Mouse (Mus musculus) MEL (cell line): ENCODE measurements around the gene Tmem41a. TPM values are rescaled to one million over a fixed set of nuclear protein-coding genes. Genes with fewer than 3 reads are reported as not detected.
"Not testable (repeated sequence)": the region's sequence is repeated elsewhere in the genome, so short reads cannot be mapped to it uniquely, and the experiment has no call there.

Experiments
- DNase-seq: peaks from one replicate; pipeline ENCODE4 v3.0.0; 2011; ENCODE audit warnings: low read depth, low spot score
- H3K27ac ChIP-seq: 2 replicates; pipeline ENCODE4 v1.5.1; 2012; ENCODE audit warnings: low read depth, mild to moderate bottlenecking, control low read depth, low read length, moderate library complexity; ENCODE audit not compliant: control insufficient read depth
- H3K27me3 ChIP-seq, 2 experiments: fragments of 150-350 bp in 1 of 2; sonication (generic) in 1 of 2; 2 replicates each; pipeline ENCODE4 v1.6.1; 2012; ENCODE audit warnings: low read length in 2 of 2, mild to moderate bottlenecking in 2 of 2, improper control_type of control experiment in 1 of 2, moderate library complexity in 1 of 2; ENCODE audit not compliant: insufficient read depth in 2 of 2, control insufficient read depth in 1 of 2
- H3K36me3 ChIP-seq, 2 experiments: 2 replicates each; pipeline ENCODE4 v1.6.1; 2012 to 2014; ENCODE audit warnings: low read length in 2 of 2, improper control_type of control experiment in 1 of 2, inconsistent platforms in 1 of 2, mild to moderate bottlenecking in 1 of 2; ENCODE audit not compliant: insufficient read depth in 2 of 2, control insufficient read depth in 1 of 2
- H3K4me1 ChIP-seq, 2 experiments: fragments of 150-350 bp in 1 of 2; sonication (generic) in 1 of 2; 2 replicates each; pipeline ENCODE4 v1.6.1; 2012; ENCODE audit warnings: low read length in 2 of 2, improper control_type of control experiment in 1 of 2, mild to moderate bottlenecking in 1 of 2; ENCODE audit not compliant: insufficient read depth in 2 of 2, control insufficient read depth in 1 of 2
- H3K4me3 ChIP-seq, 2 experiments: fragments of 150-350 bp in 1 of 2; sonication (generic) in 1 of 2; 2 replicates each; pipeline ENCODE4 v1.5.1; 2012; ENCODE audit warnings: low read depth in 2 of 2, low read length in 2 of 2, mild to moderate bottlenecking in 2 of 2, moderate library complexity in 2 of 2, control low read depth in 1 of 2, improper control_type of control experiment in 1 of 2; ENCODE audit not compliant: control insufficient read depth in 1 of 2, insufficient read depth in 1 of 2
- H3K79me2 ChIP-seq: 2 replicates; pipeline ENCODE4 v1.6.1; 2012; ENCODE audit warnings: mild to moderate bottlenecking, low read length, moderate library complexity; ENCODE audit not compliant: control insufficient read depth, poor library complexity, insufficient read depth
- H3K9ac ChIP-seq: 2 replicates; pipeline ENCODE4 v1.6.1; 2012; ENCODE audit warnings: low read depth, mild to moderate bottlenecking, control low read depth, low read length, moderate library complexity; ENCODE audit not compliant: control insufficient read depth, poor library complexity, severe bottlenecking
- H3K9me3 ChIP-seq: fragments of 150-350 bp; sonication (generic); replicated peaks from 2 replicates; pipeline ENCODE4 v1.6.1; 2012; ENCODE audit warnings: mild to moderate bottlenecking, low read length, improper control_type of control experiment, moderate library complexity; ENCODE audit not compliant: insufficient read depth
- BHLHE40 ChIP-seq: IDR thresholded peaks from 2 replicates; pipeline ENCODE4 v1.6.1; 2012; ENCODE audit warnings: low read depth, mild to moderate bottlenecking, inconsistent platforms, low read length, improper control_type of control experiment, borderline replicate concordance
- CTCF ChIP-seq, 3 experiments: IDR thresholded peaks in 2 of 3; conservative IDR thresholded peaks in 1 of 3; 2 replicates each; pipeline ENCODE4 v1.5.1; 2011 to 2012; ENCODE audit warnings: low read length in 3 of 3, low read depth in 2 of 3, mild to moderate bottlenecking in 2 of 3, improper control_type of control experiment in 1 of 3, inconsistent platforms in 1 of 3, mixed read lengths in 1 of 3, moderate library complexity in 1 of 3; ENCODE audit not compliant: control insufficient read depth in 1 of 3, insufficient read depth in 1 of 3, poor library complexity in 1 of 3, severe bottlenecking in 1 of 3
- EP300 ChIP-seq, 2 experiments: IDR thresholded peaks; 2 replicates each; pipeline ENCODE4 v1.6.1; 2011; ENCODE audit warnings: improper control_type of control experiment in 2 of 2, low read length in 2 of 2, low read depth in 1 of 2, mild to moderate bottlenecking in 1 of 2
- MAX ChIP-seq: IDR thresholded peaks from 2 replicates; pipeline ENCODE4 v1.6.1; 2011; ENCODE audit warnings: low read length, improper control_type of control experiment
- MEF2A ChIP-seq: IDR thresholded peaks from 2 replicates; pipeline ENCODE4 v1.6.1; 2014; ENCODE audit warnings: low read depth, mild to moderate bottlenecking, inconsistent platforms, low read length, improper control_type of control experiment; ENCODE audit not compliant: poor library complexity, insufficient replicate concordance, severe bottlenecking; ENCODE audit errors: extremely low read depth
- MYC ChIP-seq: IDR thresholded peaks from 2 replicates; pipeline ENCODE4 v1.6.1; 2011; ENCODE audit warnings: low read depth, mild to moderate bottlenecking, low read length, improper control_type of control experiment, moderate library complexity
- RAD21 ChIP-seq: IDR thresholded peaks from 2 replicates; pipeline ENCODE4 v1.6.1; 2011; ENCODE audit warnings: mild to moderate bottlenecking, low read depth, low read length, improper control_type of control experiment
- RCOR1 ChIP-seq: IDR thresholded peaks from 2 replicates; pipeline ENCODE4 v1.6.1; 2012; ENCODE audit warnings: low read depth, mild to moderate bottlenecking, inconsistent platforms, low read length, improper control_type of control experiment
- TCF12 ChIP-seq: IDR thresholded peaks from 2 replicates; pipeline ENCODE4 v1.6.1; 2014; ENCODE audit warnings: low read depth, mild to moderate bottlenecking, inconsistent platforms, low read length, improper control_type of control experiment, moderate library complexity
- UBTF ChIP-seq: IDR thresholded peaks from 2 replicates; pipeline ENCODE4 v1.6.1; 2012; ENCODE audit warnings: low read depth, mild to moderate bottlenecking, inconsistent platforms, low read length, improper control_type of control experiment, moderate library complexity, borderline replicate concordance; ENCODE audit not compliant: insufficient read depth
- USF2 ChIP-seq, 2 experiments: IDR thresholded peaks; 2 replicates each; pipeline ENCODE4 v1.6.1; 2011 to 2012; ENCODE audit warnings: improper control_type of control experiment in 2 of 2, low read length in 2 of 2, borderline replicate concordance in 1 of 2, inconsistent platforms in 1 of 2, low read depth in 1 of 2, mild to moderate bottlenecking in 1 of 2; ENCODE audit not compliant: insufficient read depth in 1 of 2
- ZKSCAN1 ChIP-seq: IDR thresholded peaks from 2 replicates; pipeline ENCODE4 v1.6.1; 2012; ENCODE audit warnings: low read depth, mild to moderate bottlenecking, inconsistent platforms, low read length, improper control_type of control experiment, moderate library complexity
- ZMIZ1 ChIP-seq: IDR thresholded peaks from 2 replicates; pipeline ENCODE4 v1.6.1; 2012; ENCODE audit warnings: low read depth, mild to moderate bottlenecking, inconsistent platforms, low read length, improper control_type of control experiment, moderate library complexity
- polyA plus RNA-seq, 2 experiments: library from polyadenylated mRNA; stranded (reverse) in 1 of 2; unstranded in 1 of 2; fragments of >175 nt in 1 of 2; fragments of >200 nt in 1 of 2; gene quantifications; 2 replicates each; pipeline versions ENCODE4 v1.2.1 to v1.2.4; 2012; ENCODE audit warnings: low replicate concordance in 2 of 2, low read depth in 1 of 2; ENCODE audit not compliant: insufficient read length in 2 of 2, insufficient read depth in 1 of 2, missing spikeins in 1 of 2
- total RNA-seq: library from RNA; depleted of rRNA; stranded (reverse); fragments of 300-350 nt; gene quantifications from 2 replicates; pipeline ENCODE4 v1.2.3, GENCODE M21; 2012

The Tmem41a gene
- total and polyA plus RNA-seq, 3 experiments = 32.9 to 50.3 TPM; not detected in 1

GRCm38 (mm10) chr16:21990893-21991292 lies 43.5 kb upstream of the Tmem41a start:
- H3K9ac ChIP-seq, H3K27me3 ChIP-seq, H3K4me3 ChIP-seq, H3K79me2 ChIP-seq, DNase-seq, H3K36me3 ChIP-seq, H3K9me3 ChIP-seq, H3K27ac ChIP-seq, H3K4me1 ChIP-seq: not testable (repeated sequence)

DNA sequence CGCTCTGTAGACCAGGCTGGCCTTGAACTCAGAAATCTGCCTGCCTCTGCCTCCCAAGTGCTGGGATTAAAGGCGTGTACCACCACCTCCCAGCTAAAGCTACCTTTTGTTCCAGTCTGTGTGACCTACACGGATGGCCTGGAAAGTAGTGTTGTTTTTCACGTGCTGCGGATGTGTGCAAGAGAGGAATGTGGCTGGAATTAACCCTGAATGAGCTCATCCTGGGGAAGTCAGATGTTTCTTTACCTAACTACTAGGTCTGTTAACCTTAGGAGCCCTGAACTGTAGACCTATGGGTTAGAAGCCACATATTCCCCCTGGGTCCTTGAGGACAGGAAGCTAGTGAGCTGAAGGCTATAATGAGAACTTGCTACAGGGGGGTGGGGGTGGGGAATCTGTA lies 40.6 kb upstream of the Tmem41a start:
- H3K9me3 ChIP-seq = no peaks in the 10 kb centered on the region
- no peaks in the 10 kb centered on the region for H3K79me2 ChIP-seq
- H3K27ac ChIP-seq = no peak overlapping the region
- no peaks in the 10 kb centered on the region for H3K4me1 ChIP-seq
- TF ChIP-seq RAD21 = no peak
- no peak for DNase-seq
- H3K4me3 ChIP-seq = no peak overlapping the region
- no peak overlapping the region for H3K9ac ChIP-seq
- H3K27me3 ChIP-seq = peaks cover 0 to 2% of the 10 kb centered on the region in 2 experiments; a peak in 1 of 4 replicates
- no peaks in the 10 kb centered on the region for H3K36me3 ChIP-seq

DNA sequence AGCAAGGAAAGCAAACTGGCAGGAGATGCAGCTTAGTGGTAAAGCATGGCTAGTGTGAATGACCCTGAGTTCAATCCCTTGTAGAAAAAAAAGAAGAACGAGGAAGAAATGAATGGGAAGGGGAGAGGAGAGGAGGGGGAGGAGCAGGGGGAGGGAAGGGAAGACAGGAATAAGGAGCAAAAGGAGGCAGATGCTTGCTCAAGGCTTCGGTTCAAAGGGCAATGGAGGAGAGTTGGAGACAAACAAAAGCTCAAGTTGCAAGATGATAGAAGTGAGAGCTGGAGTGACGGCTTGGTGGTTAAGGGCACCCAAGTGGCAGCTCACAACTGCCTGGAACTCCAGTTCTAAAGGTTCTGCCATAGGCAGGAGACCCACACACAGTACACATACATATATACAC lies 38.8 kb upstream of the Tmem41a start:
- Histone ChIP-seq H3K4me3 (no peak overlapping the region), H3K4me1 (no peaks in the 10 kb centered on the region), H3K9me3 (no peaks in the 10 kb centered on the region), H3K27me3 (peaks cover 0 to 2% of the 10 kb centered on the region in 2 experiments; a peak in 1 of 4 replicates), H3K9ac (no peak overlapping the region), H3K36me3 (no peaks in the 10 kb centered on the region), H3K79me2 (no peaks in the 10 kb centered on the region), H3K27ac (no peak overlapping the region)
- DNase-seq = no peak
- TF ChIP-seq MEF2A = no peak
- no peak for TF ChIP-seq CTCF (IDR thresholded peaks at IDR 0.05 in 2 of 3, conservative IDR thresholded peaks at IDR 0.05 in 1 of 3; ENCODE audit: control insufficient read depth in 1 of 3, insufficient read depth in 1 of 3, low read depth in 2 of 3, low read length in 3 of 3, poor library complexity in 1 of 3, severe bottlenecking in 1 of 3)
- TF ChIP-seq TCF12 = no peak
- TF ChIP-seq USF2 (IDR thresholded peaks at IDR 0.05; ENCODE audit: borderline replicate concordance in 1 of 2, insufficient read depth in 1 of 2, low read depth in 1 of 2, low read length in 2 of 2) = no peak
- TF ChIP-seq ZKSCAN1 = no peak
- no peak for TF ChIP-seq EP300 (IDR thresholded peaks at IDR 0.05; ENCODE audit: low read depth in 1 of 2, low read length in 2 of 2)
- TF ChIP-seq UBTF = no peak
- no peak for TF ChIP-seq ZMIZ1
- no peak for TF ChIP-seq RCOR1
- TF ChIP-seq MYC = no peak
- TF ChIP-seq MAX = no peak
- TF ChIP-seq RAD21 = no peak
- TF ChIP-seq BHLHE40 = no peak
